Mouse (Mus musculus): ENCODE results near the gene Cacna1a.

Gene Cacna1a

DNA sequence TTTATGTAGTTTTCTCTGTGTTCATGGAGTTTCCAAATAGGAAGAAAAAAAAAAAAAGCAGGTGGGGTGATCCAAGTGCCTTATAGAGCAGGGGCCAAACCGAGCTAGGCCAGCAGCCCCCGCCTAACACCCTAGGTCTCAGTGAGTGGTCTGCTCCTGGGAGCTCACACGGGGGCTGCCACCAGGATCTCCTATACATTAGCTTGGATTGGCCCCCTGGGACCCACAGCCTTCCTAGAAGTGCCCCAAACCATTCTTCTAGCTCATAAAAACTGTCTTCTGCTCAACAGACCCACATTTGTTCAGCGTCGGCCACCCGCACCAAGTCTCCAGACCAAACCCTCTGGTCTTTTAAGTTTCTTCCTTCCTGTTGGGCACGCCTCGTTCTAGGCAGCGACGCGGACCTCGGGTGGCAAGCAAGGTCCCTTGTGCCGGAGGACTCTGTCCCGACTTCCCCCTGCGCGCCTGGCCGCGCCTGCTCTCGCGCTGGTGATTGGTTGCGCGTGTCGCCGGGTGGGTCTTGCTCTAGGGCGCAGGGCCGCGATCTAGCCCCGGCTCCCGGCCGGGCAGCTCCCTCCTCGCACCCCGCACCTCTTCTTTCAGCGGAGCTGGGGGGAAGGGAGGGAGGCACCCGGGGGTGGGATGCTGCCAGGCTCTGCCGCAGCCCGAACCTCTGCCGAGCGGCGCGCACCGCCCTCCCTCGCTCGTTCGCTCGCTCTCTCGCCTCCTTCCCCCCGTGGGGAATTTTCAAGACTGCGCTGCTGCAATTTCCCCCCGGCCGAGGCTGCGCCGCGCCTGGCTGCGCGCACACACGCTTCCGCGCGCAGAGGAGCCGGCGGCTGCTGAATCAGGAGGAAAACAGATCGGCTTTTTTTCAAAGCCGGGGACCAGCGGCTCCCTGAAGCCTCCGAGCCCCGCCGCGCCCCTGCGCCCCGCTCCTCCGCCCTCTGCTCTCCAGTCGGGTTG, 25.9 kb downstream of the Cacna1a start:
- peak; percentile 5 for DNase-seq (ENCODE audit: low spot score)

DNA sequence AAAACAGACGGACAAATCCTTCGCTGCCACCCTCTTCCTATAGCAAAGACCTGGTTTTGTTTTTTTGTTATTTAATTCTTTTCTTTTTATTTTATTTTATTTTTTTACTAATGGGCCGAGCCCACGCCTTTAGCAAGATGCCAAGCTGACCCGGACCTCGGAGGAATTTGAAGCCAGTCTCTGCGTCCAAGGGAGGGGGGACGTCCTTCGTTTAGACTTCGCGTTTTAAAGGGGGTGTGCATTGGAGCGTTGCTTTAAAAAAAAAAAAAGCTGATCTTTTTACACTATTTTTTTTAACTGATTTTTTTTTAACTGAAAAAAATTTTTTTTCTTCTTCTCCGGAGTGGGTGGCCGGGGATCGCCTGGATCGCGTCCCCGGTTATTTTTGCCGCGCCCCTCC, 26.7 kb downstream of the Cacna1a start:
- DNase-seq (ENCODE audit: low spot score) = no peak

DNA sequence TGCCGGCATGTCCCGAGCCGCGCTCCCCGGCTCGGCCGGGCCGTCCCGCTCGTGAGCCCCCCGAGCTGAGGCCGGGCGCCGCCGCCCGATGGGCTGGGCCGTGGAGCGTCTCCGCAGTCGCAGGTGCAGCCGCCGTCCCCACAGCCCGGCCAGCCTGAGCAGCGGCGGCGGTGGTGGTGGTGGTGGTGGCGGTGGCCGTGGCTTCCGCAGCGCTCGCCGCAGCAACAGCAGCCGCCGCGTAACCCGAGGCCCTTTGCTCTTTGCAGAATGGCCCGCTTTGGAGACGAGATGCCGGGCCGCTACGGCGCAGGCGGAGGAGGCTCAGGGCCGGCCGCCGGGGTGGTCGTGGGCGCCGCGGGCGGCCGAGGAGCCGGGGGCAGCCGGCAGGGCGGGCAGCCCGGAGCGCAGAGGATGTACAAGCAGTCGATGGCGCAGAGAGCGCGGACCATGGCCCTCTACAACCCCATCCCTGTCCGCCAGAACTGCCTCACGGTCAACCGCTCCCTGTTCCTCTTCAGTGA, 27.2 kb downstream of the Cacna1a start:
- no peak for DNase-seq (ENCODE audit: low spot score)

DNA sequence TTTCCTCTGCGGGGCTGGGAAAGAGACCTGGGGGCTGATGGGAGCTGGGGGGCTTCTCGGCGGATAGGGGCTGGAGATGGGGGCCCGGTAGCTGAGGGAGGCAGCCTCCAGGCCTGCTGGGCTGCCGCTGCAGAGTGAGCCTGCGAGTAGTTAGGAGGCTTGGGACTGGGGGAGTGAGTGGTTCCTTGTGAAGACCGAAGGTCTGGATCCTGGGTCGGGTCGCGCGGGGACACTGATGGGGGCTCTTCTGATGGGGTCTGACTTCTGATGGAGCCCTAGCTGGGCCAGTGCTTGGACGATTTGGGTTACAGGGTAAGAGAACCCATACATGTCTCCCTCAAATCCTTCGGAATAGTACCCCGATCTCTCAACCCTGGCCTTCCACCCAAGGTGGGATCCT, 27.8 kb downstream of the Cacna1a start:
- DNase-seq (ENCODE audit: low spot score) = no peak

DNA sequence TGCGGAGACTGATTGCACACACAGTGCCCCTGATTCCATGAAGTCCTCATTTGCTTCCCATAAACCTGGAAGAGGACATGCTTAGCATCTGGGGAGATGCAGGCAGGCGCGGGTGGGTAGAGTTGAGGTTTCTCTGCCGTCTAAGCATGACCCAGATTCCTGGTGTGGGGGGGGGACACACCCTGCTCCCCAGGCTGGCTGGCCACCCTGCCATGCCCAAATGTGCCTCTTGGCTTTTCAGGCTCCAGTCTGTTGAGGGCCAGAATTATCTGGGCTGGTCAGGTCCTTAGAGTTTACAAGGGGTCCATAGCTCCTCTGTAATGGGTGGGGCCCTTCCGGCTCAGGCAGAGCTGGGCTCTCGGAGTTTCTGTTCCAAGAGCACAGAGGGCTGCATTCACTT, 28.7 kb downstream of the Cacna1a start:
- DNase-seq (ENCODE audit: low spot score) = no peak

DNA sequence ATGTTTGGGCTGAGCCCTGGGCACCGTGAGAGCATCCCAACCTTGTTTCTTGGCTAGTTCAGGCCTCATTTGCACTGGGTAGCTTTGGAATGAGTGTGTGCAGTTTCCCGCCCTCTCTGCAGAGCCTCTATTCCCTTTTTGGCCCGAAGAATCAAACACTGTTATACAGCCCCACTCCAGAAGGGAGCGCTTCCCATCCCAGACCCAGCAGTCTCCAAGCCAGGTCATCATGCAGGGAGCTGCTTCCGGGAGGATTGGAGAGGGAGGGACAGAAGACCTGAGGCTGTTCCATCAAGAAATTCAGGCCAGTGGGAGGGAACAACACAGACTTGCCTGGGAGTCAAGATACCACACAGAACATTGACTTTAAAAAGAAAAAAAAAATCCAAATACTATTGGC, 29.6 kb downstream of the Cacna1a start:
- DNase-seq (ENCODE audit: low spot score) = no peak

DNA sequence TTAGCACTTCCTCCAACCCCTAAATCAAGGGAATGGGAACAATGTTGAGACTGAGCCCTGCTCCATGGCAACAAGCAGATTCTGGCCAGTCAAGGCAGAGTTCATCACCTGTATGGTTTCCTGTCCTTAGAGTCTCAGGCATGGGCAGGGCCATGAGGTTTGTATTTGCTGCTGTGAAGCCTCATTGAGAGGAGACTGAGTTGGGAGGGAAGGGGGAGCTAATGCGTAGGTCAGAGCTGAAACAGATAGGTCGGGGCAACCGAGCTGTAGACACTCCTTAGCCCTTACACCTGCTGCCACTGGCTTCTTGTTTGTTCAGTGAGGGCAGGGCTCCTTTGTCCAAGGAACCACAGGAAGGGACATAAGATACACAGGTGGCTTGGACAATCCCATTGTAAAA, 36.2 kb downstream of the Cacna1a start:
- no peak for DNase-seq (ENCODE audit: low spot score)

DNA sequence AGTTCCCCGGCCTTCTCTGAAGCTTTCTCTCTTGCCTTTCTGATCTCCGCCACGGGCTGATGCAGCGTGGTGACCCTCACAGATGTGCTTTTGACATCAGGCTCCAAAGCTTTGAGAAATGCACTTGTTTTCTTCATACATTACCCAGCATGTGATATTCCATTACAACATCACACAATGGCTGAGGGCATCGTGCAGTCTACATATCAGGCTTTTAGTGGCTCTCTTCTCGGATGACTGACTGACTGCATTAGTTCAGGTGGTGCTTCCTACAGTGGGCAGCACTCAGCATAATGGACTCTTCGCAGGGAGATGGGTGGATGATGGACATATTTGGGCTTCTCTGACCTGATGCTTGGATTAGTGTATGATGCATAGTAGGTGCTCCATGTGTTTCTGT, 37.8 kb downstream of the Cacna1a start:
- no peak for DNase-seq (ENCODE audit: low spot score)

DNA sequence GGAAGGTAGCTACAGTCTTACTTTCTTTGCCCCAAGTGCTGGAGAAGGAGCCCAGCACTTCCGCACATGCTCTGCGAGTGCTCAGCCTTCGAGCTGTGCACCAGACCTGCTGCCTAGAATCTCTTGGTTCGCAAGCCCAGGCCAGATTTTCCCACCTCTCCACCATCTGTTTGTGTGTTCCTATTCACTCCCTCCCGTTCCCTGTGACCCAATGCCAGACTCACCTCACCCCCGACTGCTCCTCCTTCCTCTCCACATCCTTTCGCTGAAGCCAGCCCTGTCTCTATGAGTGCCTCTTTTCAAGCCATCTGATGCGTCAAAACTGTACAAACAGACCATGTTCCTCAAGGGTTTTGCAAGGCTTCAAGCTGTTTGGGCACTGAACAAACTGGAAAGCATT, 38.3 kb downstream of the Cacna1a start:
- DNase-seq (ENCODE audit: low spot score) = no peak

DNA sequence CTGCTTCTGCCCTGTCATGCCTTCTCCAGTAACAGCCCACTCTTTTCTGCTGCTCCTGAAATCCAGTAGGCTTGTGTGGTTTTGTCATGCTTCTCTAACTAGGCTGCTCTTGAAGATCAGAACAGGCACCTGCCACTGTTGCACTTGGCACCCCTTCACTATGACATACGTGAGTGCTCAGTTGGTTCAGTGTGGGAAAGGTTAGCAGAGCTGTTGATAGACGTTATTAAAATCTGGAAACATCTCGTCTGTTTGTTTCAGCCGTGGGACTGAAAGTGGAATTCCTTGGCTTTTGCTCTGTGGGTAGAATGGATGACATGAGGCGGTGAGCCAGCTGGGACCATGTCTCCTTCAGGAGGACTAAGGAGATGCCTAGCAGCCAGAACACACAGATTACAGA, 39.8 kb downstream of the Cacna1a start:
- no peak for DNase-seq (ENCODE audit: low spot score)

DNA sequence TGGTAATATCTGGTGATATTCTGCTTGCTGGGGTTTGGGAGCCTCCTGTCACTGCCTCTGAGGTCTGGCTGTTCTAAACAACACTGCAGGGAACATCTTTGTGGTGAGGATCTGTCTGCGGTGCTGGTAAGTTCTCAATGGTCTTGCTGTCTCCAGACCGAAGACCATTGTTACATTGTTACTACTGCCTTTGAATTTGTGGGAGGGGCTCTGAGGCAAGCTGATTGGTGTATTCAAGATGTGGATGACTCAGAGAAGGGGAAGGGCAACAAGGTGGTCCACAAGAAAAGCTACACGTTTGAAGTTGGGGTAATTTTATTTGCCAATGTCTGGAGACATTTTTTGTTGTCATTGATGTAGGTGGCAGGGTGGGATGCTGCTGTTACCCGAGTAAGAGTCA, 40.8 kb downstream of the Cacna1a start:
- no peak for DNase-seq (ENCODE audit: low spot score)

DNA sequence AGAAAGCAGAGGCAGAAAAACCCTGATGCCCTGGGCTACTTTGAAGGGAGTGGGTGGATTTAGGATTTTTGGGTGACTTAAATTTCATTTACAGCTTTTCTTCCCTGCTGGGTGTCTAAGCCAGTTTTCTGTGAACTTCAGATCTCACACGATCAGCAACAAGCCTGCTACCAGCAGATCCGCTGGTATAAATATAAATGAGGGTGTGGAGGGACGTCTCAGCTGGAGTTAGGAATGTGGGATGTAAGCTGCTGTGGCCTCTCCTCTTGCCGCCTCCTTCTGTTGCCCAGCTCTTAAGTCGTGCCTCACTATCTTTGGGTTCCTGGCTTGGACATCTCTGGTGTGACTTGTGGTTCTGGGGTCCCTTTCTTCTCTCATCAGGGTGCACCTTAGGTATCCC, 41.3 kb downstream of the Cacna1a start:
- DNase-seq (ENCODE audit: low spot score) = no peak

DNA sequence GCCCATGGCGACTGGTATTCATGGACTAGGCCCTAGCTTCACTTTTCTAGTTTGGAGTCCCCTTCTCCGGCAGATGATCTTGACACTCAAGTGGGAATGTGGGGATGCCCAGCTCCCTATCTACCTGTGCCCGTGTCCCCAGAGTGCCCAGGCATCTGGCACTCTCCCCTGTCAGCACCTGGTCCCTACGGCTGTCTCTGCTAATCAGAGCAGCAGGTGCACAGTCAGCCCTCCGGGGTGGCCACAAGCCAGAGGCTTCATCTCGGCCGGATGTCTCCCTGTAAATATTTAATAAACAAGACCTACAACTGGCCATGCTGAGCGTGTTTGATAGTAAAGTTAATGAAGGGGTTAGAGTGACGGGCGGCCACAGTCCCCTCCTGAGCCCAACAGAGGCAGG, 47.1 kb downstream of the Cacna1a start:
- DNase-seq (ENCODE audit: low spot score) = no peak

DNA sequence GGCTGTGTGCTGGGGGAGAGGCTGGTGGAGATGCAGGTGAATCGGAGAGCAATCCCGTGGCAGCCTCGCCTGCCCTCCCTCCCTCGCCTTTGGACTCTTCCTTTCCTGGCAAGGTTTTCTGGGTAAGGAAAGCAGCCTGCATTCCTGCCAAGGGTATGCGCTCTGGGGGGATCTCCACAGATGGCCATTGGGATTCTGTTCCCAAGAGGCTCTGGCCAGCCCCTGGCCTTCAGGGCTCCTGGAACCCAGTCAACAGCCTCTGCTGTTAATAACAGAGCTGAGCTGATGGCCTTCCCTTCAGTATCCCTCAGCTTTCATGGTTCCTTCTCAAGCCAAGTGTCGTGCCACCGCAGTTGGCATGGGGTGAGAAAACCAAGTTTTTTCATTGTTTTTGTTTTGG, 51.6 kb downstream of the Cacna1a start:
- no peak for DNase-seq (ENCODE audit: low spot score)

DNA sequence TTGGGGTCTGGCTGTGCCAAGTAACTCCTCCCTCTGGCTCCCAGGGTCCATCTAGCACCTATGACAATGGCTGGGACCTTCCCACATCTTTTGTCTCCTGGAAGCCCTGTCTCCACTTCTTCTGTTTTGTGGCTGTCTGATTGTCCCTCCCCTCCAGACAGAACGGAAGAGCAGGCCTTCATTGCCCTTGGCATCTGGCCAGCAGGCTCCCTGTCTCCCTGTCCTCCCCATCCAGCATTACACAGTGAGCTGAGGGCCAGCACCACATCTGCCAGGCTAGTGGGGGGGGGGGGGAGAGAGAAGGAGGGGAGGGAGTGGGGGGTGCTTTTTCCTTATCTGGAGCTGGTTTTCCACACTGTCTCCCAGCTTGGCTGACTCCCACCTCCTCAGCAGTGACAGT, 53.8 kb downstream of the Cacna1a start:
- no peak for DNase-seq (ENCODE audit: low spot score)

DNA sequence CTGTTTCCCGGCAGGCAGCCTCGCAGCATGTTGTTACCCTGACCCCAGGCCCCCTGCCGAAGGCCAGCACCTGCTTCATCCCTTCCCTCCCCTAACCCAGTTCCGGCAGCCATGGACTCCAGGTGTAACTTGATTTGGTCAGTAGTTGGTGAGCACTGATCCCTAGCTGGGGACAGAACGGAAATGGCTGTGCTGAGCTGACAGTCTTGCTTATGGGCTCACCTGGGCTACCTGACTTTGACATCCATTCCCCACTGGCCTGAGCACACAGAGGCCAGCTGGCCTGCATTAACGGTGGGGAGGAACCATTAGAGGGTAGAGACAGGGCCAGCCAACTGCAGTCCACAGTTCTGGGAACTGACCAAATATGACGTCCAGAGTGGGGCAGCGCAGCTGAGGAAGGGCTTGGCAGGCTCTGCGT, 58.3 kb downstream of the Cacna1a start:
- DNase-seq (ENCODE audit: low spot score) = no peak

DNA sequence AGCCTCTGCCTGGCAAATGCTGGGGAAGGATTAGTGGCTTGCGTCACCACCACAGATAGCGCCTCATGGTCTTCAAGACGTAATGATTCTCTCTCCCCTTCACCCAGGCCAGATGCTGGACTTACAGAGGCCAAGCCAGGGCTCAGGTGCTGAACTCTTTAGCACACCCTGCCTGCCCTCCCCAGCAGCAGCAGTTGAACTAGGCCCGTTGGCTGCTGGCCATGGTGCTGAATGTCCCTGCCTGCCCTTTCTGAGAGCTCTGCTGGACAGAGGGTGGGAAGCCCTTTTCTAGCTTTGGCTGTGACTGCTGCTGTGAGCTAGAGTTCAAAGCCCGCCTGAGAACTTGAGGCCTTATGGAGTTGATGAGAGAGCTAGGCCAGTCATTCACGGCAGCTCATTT, 66.3 kb downstream of the Cacna1a start:
- DNase-seq (ENCODE audit: low spot score) = peak; percentile 29

DNA sequence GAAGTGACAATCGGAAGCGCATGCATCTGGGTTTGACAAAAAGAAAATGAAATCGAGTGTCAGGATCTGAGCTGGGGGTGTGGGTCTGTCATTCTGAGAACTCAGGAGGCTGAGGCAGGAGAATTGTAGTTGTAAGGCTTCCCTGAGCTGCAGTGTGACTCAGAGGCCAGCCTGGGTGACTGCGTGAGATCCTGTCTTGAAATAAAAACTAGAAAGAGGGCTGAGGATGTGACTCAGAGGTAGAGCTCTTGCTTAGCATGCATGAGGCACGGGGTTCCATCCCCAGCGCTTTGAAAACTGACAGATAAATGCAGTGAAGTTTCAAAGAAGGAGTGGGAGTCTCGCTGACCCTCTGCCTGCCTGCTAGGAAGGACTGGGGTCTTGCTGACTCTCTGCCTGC, 70.6 kb downstream of the Cacna1a start:
- no peak for DNase-seq (ENCODE audit: low spot score)

DNA sequence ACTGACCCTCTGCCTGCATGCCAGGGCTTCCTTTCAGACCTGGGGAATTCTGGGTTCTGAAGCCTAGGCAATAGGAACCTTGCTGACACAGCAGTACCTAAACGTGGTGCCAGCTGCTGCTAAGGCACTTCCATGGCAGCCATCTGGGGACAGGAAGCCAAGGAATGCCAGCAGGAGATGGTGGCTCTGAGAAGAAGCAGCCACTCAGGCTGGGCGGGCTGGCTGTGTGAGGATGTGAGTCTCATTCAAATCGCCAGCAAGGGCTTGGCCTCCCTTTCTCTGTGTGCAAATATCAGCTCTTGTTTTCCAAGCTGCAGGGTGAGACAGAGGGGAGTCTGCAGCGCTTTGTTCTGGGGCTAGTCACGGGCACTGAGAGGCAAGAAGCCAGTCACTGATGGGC, 71.0 kb downstream of the Cacna1a start:
- no peak for DNase-seq (ENCODE audit: low spot score)

DNA sequence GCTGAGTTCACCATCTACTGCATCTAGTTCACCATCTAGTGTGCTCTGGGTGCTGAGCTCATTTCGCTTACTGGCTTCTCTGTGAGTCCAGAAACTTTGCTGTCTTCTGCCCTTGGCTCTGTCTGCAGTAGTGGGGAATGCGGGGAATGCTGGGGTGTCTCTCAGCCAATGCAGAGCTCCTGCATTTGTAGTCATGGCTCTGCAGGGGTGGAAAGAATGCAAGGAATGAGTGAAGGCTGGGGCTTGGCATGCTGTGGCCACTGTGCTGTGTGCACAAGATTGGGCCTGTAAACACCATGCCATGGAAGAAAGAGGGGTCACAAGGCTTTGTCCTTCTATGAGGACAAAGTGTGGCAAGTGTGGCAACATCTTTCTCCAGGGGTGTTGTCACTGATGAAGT, 72.5 kb downstream of the Cacna1a start:
- DNase-seq (ENCODE audit: low spot score) = peak; percentile 2

DNA sequence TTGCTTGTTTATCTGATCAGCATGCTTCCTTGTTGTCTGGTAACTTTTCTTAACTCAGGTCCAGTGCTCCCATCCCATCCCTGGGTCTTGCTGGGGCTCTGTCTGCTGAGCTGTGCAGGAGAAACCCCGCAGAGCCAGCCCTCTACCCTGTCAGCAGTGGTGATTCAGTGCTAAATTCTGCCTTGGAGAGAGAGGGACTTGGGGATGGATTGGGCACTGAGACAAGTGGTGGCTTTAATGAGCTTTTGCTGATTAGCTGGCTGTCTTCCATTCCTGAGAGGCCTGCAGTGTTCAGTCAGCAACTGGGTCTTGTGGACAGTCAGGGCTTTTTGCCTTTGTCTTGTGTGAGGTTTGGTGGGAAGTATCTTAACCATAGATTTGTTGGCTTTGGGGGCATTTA, 78.7 kb downstream of the Cacna1a start:
- DNase-seq (ENCODE audit: low spot score) = no peak

DNA sequence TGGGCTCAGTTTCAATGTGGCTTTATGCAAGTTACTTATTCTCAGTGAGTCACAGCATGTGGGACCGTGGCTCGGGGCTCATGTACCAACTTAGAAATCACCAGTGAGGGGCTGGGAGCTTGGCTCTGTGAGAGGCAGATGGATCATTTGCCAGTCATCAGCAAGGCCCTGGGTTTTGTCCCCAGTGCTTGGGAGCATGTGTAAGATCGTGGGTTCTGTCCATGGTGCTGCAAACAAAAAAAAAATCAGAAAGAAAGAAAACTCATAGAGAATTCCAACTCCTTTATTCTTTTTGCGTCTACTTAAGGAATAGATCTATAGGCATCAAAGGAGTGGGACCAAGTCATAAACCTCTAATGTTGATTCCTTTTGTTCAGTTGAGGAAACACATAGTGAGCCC, 80.8 kb downstream of the Cacna1a start:
- no peak for DNase-seq (ENCODE audit: low spot score)

DNA sequence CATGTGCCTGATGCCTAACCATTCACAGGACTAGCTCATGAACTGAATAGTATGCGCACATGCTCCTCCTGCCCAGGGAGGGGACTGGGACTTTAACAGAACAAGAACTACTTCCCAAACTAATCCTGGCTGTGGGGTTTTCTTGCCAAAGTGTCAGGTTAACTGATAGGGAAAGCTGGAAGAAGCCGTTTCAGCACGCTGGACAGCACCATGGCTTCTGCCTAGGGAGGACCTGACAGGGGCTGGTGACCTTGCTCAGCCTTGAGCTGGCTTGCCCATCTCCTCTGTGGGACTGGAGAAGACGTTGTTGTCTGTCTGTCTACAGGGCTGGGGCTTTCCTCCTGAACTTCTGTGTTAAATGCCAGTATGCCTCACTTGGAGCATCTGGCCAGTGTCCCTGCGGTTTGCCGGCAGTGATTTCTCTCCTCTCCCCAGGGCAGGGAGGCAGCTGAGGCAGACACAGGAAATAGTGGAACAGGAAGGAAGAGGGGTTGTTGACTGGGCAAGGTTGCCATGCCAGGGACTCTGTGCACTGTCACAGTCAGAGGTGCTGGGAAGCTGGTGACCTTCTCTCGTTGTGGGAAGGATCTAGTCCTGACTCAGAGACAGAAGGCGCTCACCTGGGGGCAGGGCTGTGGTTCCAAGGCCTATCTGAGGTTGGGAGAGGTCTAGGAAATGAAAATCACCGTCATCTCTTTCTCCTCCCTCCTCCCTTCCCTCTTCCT, 83.2 kb downstream of the Cacna1a start:
- DNase-seq (ENCODE audit: low spot score) = peak; percentile 5
